Mouse (Mus musculus): ENCODE measurements around the gene Tex46. TPM values are rescaled to one million over a fixed set of nuclear protein-coding genes. Genes with fewer than 3 reads are reported as not detected.

The Tex46 gene
- polyA plus RNA-seq, 1 experiment, result not detected

Other genes starting within 250 kb of the Tex46 start
- gene Htr1d, start 186.9 kb upstream of the Tex46 start, polyA plus RNA-seq (2012; rRNA removed), result 2.8 and 4.0 TPM in 2 replicates
- 1.3 and 1.4 TPM in 2 replicates for gene 6030445D17Rik, start 148.2 kb upstream of the Tex46 start, polyA plus RNA-seq (2012; rRNA removed)
- gene Luzp1, start 140.7 kb upstream of the Tex46 start, polyA plus RNA-seq (2012; rRNA removed), result 26.2 TPM in 2 replicates
- gene Kdm1a, start 7.7 kb upstream of the Tex46 start, polyA plus RNA-seq (2012; rRNA removed), result 41.8 and 42.4 TPM in 2 replicates
- not detected in 2 replicates for gene Lactbl1, start 12.2 kb downstream of the Tex46 start, polyA plus RNA-seq (2012; rRNA removed)
- 7.2 and 8.4 TPM in 2 replicates for gene Ephb2, start 225.6 kb downstream of the Tex46 start, polyA plus RNA-seq (2012; rRNA removed)

All from urinary bladder, adult 2 months (tissue).